Mouse (Mus musculus): ENCODE results near the gene App. TPM values are rescaled to one million over a fixed set of nuclear protein-coding genes. Genes with fewer than 3 reads are reported as not detected.

App gene
- polyA plus RNA-seq, 1 experiment from 2014 or later = 31.3 TPM

- ATAC-seq (no peak), DNase-seq (no peak)
- no peak overlapping the region for H3K27ac ChIP-seq (ENCODE audit: low read depth)
- H3K4me1 ChIP-seq (ENCODE audit: insufficient read depth) = no peaks in the 10 kb centered on the region
- no peak overlapping the region for H3K4me2 ChIP-seq (ENCODE audit: low read depth, low read length)
- H3K4me3 ChIP-seq (ENCODE audit: low read depth, low read length) = no peak overlapping the region
- no peaks in the 10 kb centered on the region for H3K9me3 ChIP-seq (ENCODE audit: low read length)
- H3K27me3 ChIP-seq (ENCODE audit: insufficient read depth, low read length) = no peaks in the 10 kb centered on the region
- WGBS (ENCODE audit: insufficient replicate concordance) = 82% methylated on average over 12 of the region's 12 CpGs
- H3K36me3 ChIP-seq (replicated peaks; ENCODE audit: insufficient read depth, low read length) = no peaks in the 10 kb centered on the region; the same call in 1 of the 2 replicates
- H3K9ac ChIP-seq (replicated peaks) = no peak overlapping the region
- TF ChIP-seq CTCF (IDR thresholded peaks at IDR 0.05; ENCODE audit: low read depth) (no peak), EP300 (IDR thresholded peaks at IDR 0.05; ENCODE audit: low read depth) (no peak)
These were observed 210.0 kb downstream of the App start for GRCm38 (mm10) chr16:84963527-84963926.

GRCm38 (mm10) chr16:84957253-84957652 is 216.3 kb downstream of the App start:
- Histone ChIP-seq H3K9me3 (ENCODE audit: low read length) (no peaks in the 10 kb centered on the region), H3K27me3 (ENCODE audit: insufficient read depth, low read length) (no peaks in the 10 kb centered on the region), H3K4me3 (ENCODE audit: low read depth, low read length) (no peak overlapping the region), H3K4me2 (ENCODE audit: low read depth, low read length) (no peak overlapping the region), H3K4me1 (ENCODE audit: insufficient read depth) (no peaks in the 10 kb centered on the region), H3K9ac (replicated peaks) (no peak overlapping the region), H3K27ac (ENCODE audit: low read depth) (no peak overlapping the region), H3K36me3 (replicated peaks; ENCODE audit: insufficient read depth, low read length) (no peaks in the 10 kb centered on the region; the same call in 1 of the 2 replicates)
- no peak for TF ChIP-seq CTCF (IDR thresholded peaks at IDR 0.05; ENCODE audit: low read depth)
- no peak for TF ChIP-seq EP300 (IDR thresholded peaks at IDR 0.05; ENCODE audit: low read depth)
- 60% methylated on average over 6 of the region's 6 CpGs for WGBS (ENCODE audit: insufficient replicate concordance)
- ATAC-seq = no peak
- DNase-seq = no peak

- H3K4me3 ChIP-seq (ENCODE audit: low read depth, low read length) = no peak overlapping the region
- H3K4me1 ChIP-seq (ENCODE audit: insufficient read depth) = no peaks in the 10 kb centered on the region
- H3K27ac ChIP-seq (ENCODE audit: low read depth) = no peak overlapping the region
- H3K9me3 ChIP-seq (ENCODE audit: low read length) = no peaks in the 10 kb centered on the region
- H3K9ac ChIP-seq (replicated peaks) = no peak overlapping the region
- ATAC-seq (no peak), DNase-seq (no peak)
- 82% methylated on average over 2 of the region's 2 CpGs for WGBS (ENCODE audit: insufficient replicate concordance)
- TF ChIP-seq EP300 (IDR thresholded peaks at IDR 0.05; ENCODE audit: low read depth) = no peak
- no peak for TF ChIP-seq CTCF (IDR thresholded peaks at IDR 0.05; ENCODE audit: low read depth)
- no peaks in the 10 kb centered on the region for H3K27me3 ChIP-seq (ENCODE audit: insufficient read depth, low read length)
- no peak overlapping the region for H3K4me2 ChIP-seq (ENCODE audit: low read depth, low read length)
- no peaks in the 10 kb centered on the region; the same call in 1 of the 2 replicates for H3K36me3 ChIP-seq (replicated peaks; ENCODE audit: insufficient read depth, low read length)
These were observed 216.9 kb downstream of the App start for GRCm38 (mm10) chr16:84956690-84957089.

- Histone ChIP-seq H3K27ac (ENCODE audit: low read depth) (no peak overlapping the region), H3K9me3 (ENCODE audit: low read length) (no peaks in the 10 kb centered on the region), H3K27me3 (ENCODE audit: insufficient read depth, low read length) (no peaks in the 10 kb centered on the region), H3K4me1 (ENCODE audit: insufficient read depth) (no peaks in the 10 kb centered on the region), H3K4me3 (ENCODE audit: low read depth, low read length) (no peak overlapping the region), H3K36me3 (replicated peaks; ENCODE audit: insufficient read depth, low read length) (no peaks in the 10 kb centered on the region; the same call in 1 of the 2 replicates), H3K4me2 (ENCODE audit: low read depth, low read length) (no peak overlapping the region), H3K9ac (replicated peaks) (no peak overlapping the region)
- DNase-seq (no peak), ATAC-seq (no peak)
- 72% methylated on average over 1 of the region's 1 CpGs for WGBS (ENCODE audit: insufficient replicate concordance)
- TF ChIP-seq CTCF (IDR thresholded peaks at IDR 0.05; ENCODE audit: low read depth) = no peak
- TF ChIP-seq EP300 (IDR thresholded peaks at IDR 0.05; ENCODE audit: low read depth) = no peak
These were observed 217.7 kb downstream of the App start for GRCm38 (mm10) chr16:84955840-84956239.

- DNase-seq (peak; percentile 81), ATAC-seq (peak; percentile 70)
- Histone ChIP-seq H3K4me3 (ENCODE audit: low read depth, low read length) (no peak overlapping the region), H3K4me1 (ENCODE audit: insufficient read depth) (no peaks in the 10 kb centered on the region), H3K27ac (ENCODE audit: low read depth) (no peak overlapping the region), H3K36me3 (replicated peaks; ENCODE audit: insufficient read depth, low read length) (no peaks in the 10 kb centered on the region), H3K9me3 (ENCODE audit: low read length) (no peaks in the 10 kb centered on the region), H3K27me3 (ENCODE audit: insufficient read depth, low read length) (no peaks in the 10 kb centered on the region), H3K4me2 (ENCODE audit: low read depth, low read length) (no peak overlapping the region), H3K9ac (replicated peaks) (no peak overlapping the region)
- TF ChIP-seq CTCF (IDR thresholded peaks at IDR 0.05; ENCODE audit: low read depth) (peak; percentile 93), EP300 (IDR thresholded peaks at IDR 0.05; ENCODE audit: low read depth) (no peak)
- 31% methylated on average over 26 of the region's 26 CpGs for WGBS (ENCODE audit: insufficient replicate concordance)
These were observed 218.2 kb downstream of the App start for GRCm38 (mm10) chr16:84955204-84955839.

GRCm38 (mm10) chr16:84931024-84931423 is 242.5 kb downstream of the App start:
- H3K27me3 ChIP-seq (ENCODE audit: insufficient read depth, low read length) = no peaks in the 10 kb centered on the region
- ATAC-seq (no peak), DNase-seq (no peak)
- H3K27ac ChIP-seq (ENCODE audit: low read depth) = no peak overlapping the region
- no peak overlapping the region for H3K4me3 ChIP-seq (ENCODE audit: low read depth, low read length)
- H3K4me1 ChIP-seq (ENCODE audit: insufficient read depth) = no peaks in the 10 kb centered on the region
- H3K9ac ChIP-seq (replicated peaks) = no peak overlapping the region
- H3K9me3 ChIP-seq (ENCODE audit: low read length) = no peaks in the 10 kb centered on the region
- WGBS (ENCODE audit: insufficient replicate concordance) = 77% methylated on average over 3 of the region's 3 CpGs
- no peak for TF ChIP-seq EP300 (IDR thresholded peaks at IDR 0.05; ENCODE audit: low read depth)
- no peak for TF ChIP-seq CTCF (IDR thresholded peaks at IDR 0.05; ENCODE audit: low read depth)
- H3K36me3 ChIP-seq (replicated peaks; ENCODE audit: insufficient read depth, low read length) = no peaks in the 10 kb centered on the region
- H3K4me2 ChIP-seq (ENCODE audit: low read depth, low read length) = no peak overlapping the region
